ENCODE assay signal across 14 mouse cellular contexts in the genomic region with DNA sequence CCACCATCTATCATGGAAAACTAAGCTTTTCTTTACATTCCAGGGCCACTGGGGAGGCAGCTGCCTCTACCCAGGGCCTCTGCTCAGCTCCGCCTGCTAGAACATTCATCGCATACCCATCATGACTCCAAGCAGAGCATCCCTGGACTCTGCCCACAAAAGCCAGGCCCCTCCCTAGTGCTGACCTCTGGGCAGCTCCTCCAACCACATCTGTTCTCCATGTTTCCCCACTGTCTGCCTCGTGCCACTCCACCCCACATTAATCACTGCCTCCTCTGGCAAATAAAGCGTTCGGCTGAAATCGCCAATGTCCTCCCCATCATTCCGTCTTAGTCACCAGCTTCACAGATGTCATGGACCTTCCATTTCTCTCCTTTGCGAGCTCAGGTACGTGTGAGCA.
A peak's percentile ranks its signal among the peaks of the same experiment; 100 is the strongest.
DNase-seq lines count a peak whose midpoint lies in the region; ATAC-seq and TF ChIP-seq lines count a peak whose summit lies in the region.
"Had no signal": no experiment of that assay in that cellular context is flagged by ENCODE, and none has a peak within 500 bp of the region (broad histone marks: within the 10 kb centered on the region; RNA-seq: fewer than 3 reads in every experiment).

No protein-coding gene starts in this region.

- no peak overlapping the region for H3K4me3 ChIP-seq in intestine, embryonic 14.5 days (ENCODE audit: low read depth, low read length)
- H3K4me3 ChIP-seq in intestine, postnatal 0 days (ENCODE audit: low read depth, low read length), result no peak overlapping the region
- H3K4me3 ChIP-seq in C2C12 (ENCODE audit: insufficient read depth, poor library complexity, severe bottlenecking), result no peak overlapping the region
- no peak overlapping the region for H3K4me3 ChIP-seq in limb, embryonic 14.5 days (replicated peaks; ENCODE audit: low read length)
- no peak overlapping the region for H3K4me3 ChIP-seq in liver, embryonic 11.5 days (ENCODE audit: low read depth, low read length)
- H3K4me3 ChIP-seq: heart, embryonic 13.5 days; intestine, embryonic 15.5 days had no signal

- no peaks in the 10 kb centered on the region for H3K79me2 ChIP-seq in C2C12 (ENCODE audit: control insufficient read depth, insufficient read depth)

- no peak for TF ChIP-seq CTCF in intestine, postnatal 0 days (IDR thresholded peaks at IDR 0.05; ENCODE audit: low read depth)
- no peak for TF ChIP-seq CTCF in C2C12 (IDR thresholded peaks at IDR 0.05; ENCODE audit: control insufficient read depth, insufficient read depth, insufficient read length)

- no peak overlapping the region for H3ac ChIP-seq in C2C12 (ENCODE audit: control insufficient read depth, insufficient read length, low read depth)

- no peak overlapping the region for H3K9ac ChIP-seq in intestine, embryonic 14.5 days (ENCODE audit: low read length)
- no peak overlapping the region for H3K9ac ChIP-seq in intestine, postnatal 0 days (ENCODE audit: low read depth, low read length)
- H3K9ac ChIP-seq in limb, embryonic 14.5 days (ENCODE audit: low read depth, low read length, severe bottlenecking), result no peak overlapping the region
- H3K9ac ChIP-seq in liver, embryonic 11.5 days (ENCODE audit: low read depth, low read length), result no peak overlapping the region
- H3K9ac ChIP-seq: heart, embryonic 13.5 days; intestine, embryonic 15.5 days had no signal

- no peak for TF ChIP-seq POLR2A in limb, embryonic 14.5 days (IDR thresholded peaks at IDR 0.05; ENCODE audit: borderline replicate concordance, extremely low read depth, insufficient read depth, insufficient read length)

- H3K27ac ChIP-seq in intestine, embryonic 14.5 days (ENCODE audit: low read depth), result no peak overlapping the region
- H3K27ac ChIP-seq in intestine, postnatal 0 days (ENCODE audit: low read depth, low read length), result no peak overlapping the region
- no peak overlapping the region for H3K27ac ChIP-seq in limb, embryonic 14.5 days (replicated peaks; ENCODE audit: low read depth, low read length)
- H3K27ac ChIP-seq in liver, embryonic 11.5 days (ENCODE audit: low read depth, low read length), result no peak overlapping the region; the same call in 1 of the 2 replicates
- H3K27ac ChIP-seq: intestine, embryonic 15.5 days had no signal

- no peaks in the 10 kb centered on the region for H3K79me3 ChIP-seq in C2C12 (ENCODE audit: low read depth)

- H3K4me1 ChIP-seq in intestine, embryonic 14.5 days (replicated peaks; ENCODE audit: control insufficient read depth, insufficient read depth, low read length), result 0 out of 2 replicates have a peak, but pooled peaks cover 6% of the 10 kb centered on the region
- no peaks in the 10 kb centered on the region for H3K4me1 ChIP-seq in intestine, postnatal 0 days (replicated peaks; ENCODE audit: control insufficient read depth, insufficient read depth, low read length)
- peaks cover 20% of the 10 kb centered on the region for H3K4me1 ChIP-seq in limb, embryonic 14.5 days (ENCODE audit: control insufficient read depth, insufficient read depth, low read length)
- peaks cover 10% of the 10 kb centered on the region for H3K4me1 ChIP-seq in liver, embryonic 11.5 days (replicated peaks; ENCODE audit: control insufficient read depth, insufficient read depth, low read length)
- H3K4me1 ChIP-seq: intestine, embryonic 15.5 days had no signal

- no peak for DNase-seq in intestine, embryonic 14.5 days (ENCODE audit: low spot score)
- peak; percentile 74 for DNase-seq in 3134 (ENCODE audit: extremely low read depth, insufficient read length, low spot score)
- DNase-seq in limb, embryonic 14.5 days (ENCODE audit: low spot score), result no peak
- DNase-seq in liver, embryonic 11.5 days (ENCODE audit: low spot score), result no peak
- no peak for DNase-seq in layer of hippocampus, postnatal 14 days (ENCODE audit: low spot score in 2 of 2)
- DNase-seq: cerebellum, adult 11-12 months; layer of hippocampus, adult 9-11 months; left cerebral cortex, postnatal 4 days; lung, adult 2 months; thymus, adult 18-20 months had no signal

- WGBS in intestine, embryonic 14.5 days, result 50% methylated on average over 9 of the region's 9 CpGs
- WGBS in intestine, postnatal 0 days, result 55% methylated on average over 9 of the region's 9 CpGs
- WGBS in limb, embryonic 14.5 days, result 51% methylated on average over 9 of the region's 9 CpGs
- WGBS in liver, embryonic 11.5 days, result 66% methylated on average over 9 of the region's 9 CpGs

- no peaks in the 10 kb centered on the region for H3K9me3 ChIP-seq in intestine, embryonic 14.5 days (ENCODE audit: control insufficient read depth, low read length)
- H3K9me3 ChIP-seq in intestine, postnatal 0 days (ENCODE audit: control insufficient read depth), result no peaks in the 10 kb centered on the region
- H3K9me3 ChIP-seq in limb, embryonic 14.5 days (ENCODE audit: control insufficient read depth, low read length), result no peaks in the 10 kb centered on the region
- no peaks in the 10 kb centered on the region for H3K9me3 ChIP-seq in liver, embryonic 11.5 days (ENCODE audit: control insufficient read depth, low read length)
- H3K9me3 ChIP-seq: heart, embryonic 13.5 days; intestine, embryonic 15.5 days had no signal

- H3K4me2 ChIP-seq in intestine, embryonic 14.5 days (ENCODE audit: low read length), result no peak overlapping the region
- H3K4me2 ChIP-seq in intestine, postnatal 0 days (replicated peaks; ENCODE audit: low read depth), result no peak overlapping the region
- H3K4me2 ChIP-seq in limb, embryonic 14.5 days (replicated peaks; ENCODE audit: low read depth, low read length, severe bottlenecking), result no peak overlapping the region
- H3K4me2 ChIP-seq in liver, embryonic 11.5 days, result no peak overlapping the region
- H3K4me2 ChIP-seq: heart, embryonic 13.5 days; intestine, embryonic 15.5 days had no signal

- H3K36me3 ChIP-seq in intestine, embryonic 14.5 days (ENCODE audit: control insufficient read depth, insufficient read depth, low read length), result no peaks in the 10 kb centered on the region
- H3K36me3 ChIP-seq in intestine, postnatal 0 days (ENCODE audit: control insufficient read depth, insufficient read depth), result no peaks in the 10 kb centered on the region
- no peaks in the 10 kb centered on the region for H3K36me3 ChIP-seq in C2C12 (ENCODE audit: control insufficient read depth, insufficient read depth)
- no peaks in the 10 kb centered on the region for H3K36me3 ChIP-seq in limb, embryonic 14.5 days (ENCODE audit: control insufficient read depth, insufficient read depth, low read length)
- H3K36me3 ChIP-seq in liver, embryonic 11.5 days (ENCODE audit: control insufficient read depth, insufficient read depth, low read length), result no peaks in the 10 kb centered on the region
- H3K36me3 ChIP-seq: heart, embryonic 13.5 days; intestine, embryonic 15.5 days had no signal

- no peaks in the 10 kb centered on the region for H3K27me3 ChIP-seq in intestine, embryonic 14.5 days (replicated peaks; ENCODE audit: control insufficient read depth, insufficient read depth, low read length)
- no peaks in the 10 kb centered on the region for H3K27me3 ChIP-seq in intestine, postnatal 0 days (replicated peaks; ENCODE audit: control insufficient read depth, insufficient read depth, low read length)
- no peaks in the 10 kb centered on the region for H3K27me3 ChIP-seq in C2C12 (ENCODE audit: control insufficient read depth, insufficient read depth, insufficient read length)
- no peaks in the 10 kb centered on the region for H3K27me3 ChIP-seq in limb, embryonic 14.5 days (ENCODE audit: control insufficient read depth, insufficient read depth, low read length)
- no peaks in the 10 kb centered on the region for H3K27me3 ChIP-seq in liver, embryonic 11.5 days (replicated peaks; ENCODE audit: control insufficient read depth, insufficient read depth, low read length)
- H3K27me3 ChIP-seq: heart, embryonic 13.5 days; intestine, embryonic 15.5 days had no signal

- ATAC-seq in intestine, embryonic 14.5 days (replicated peaks; ENCODE audit: low FRiP score, low TSS enrichment, low read depth), result 0 out of 2 replicates have a peak, but pooled peaks have one; percentile 27
- no peak for ATAC-seq in intestine, postnatal 0 days
- peak; percentile 53; the same call in 1 of the 2 replicates for ATAC-seq in limb, embryonic 14.5 days (ENCODE audit: low FRiP score, low read depth)
- no peak for ATAC-seq in liver, embryonic 11.5 days (replicated peaks; ENCODE audit: low FRiP score)
- ATAC-seq: intestine, embryonic 15.5 days had no signal

TF ChIP-seq in C2C12, 6 proteins besides CTCF, POLR2A, EP300 and RAD21:
- TF ChIP-seq MYOG (IDR thresholded peaks at IDR 0.05; ENCODE audit: control insufficient read depth, extremely low read depth, insufficient read length) (no peak), MYOD1 (IDR thresholded peaks at IDR 0.05; ENCODE audit: control insufficient read depth, insufficient read length, low read depth) (peak; percentile 48), MAX (IDR thresholded peaks at IDR 0.05) (peak; percentile 94)

Comparison
In these comparisons a context has a peak if more than half of its experiments do, and no peak if none do; other contexts are left out.
1. ATAC-seq: peak in intestine, embryonic 14.5 days (single experiment) and limb, embryonic 14.5 days (single experiment); none in intestine, postnatal 0 days (single experiment) and liver, embryonic 11.5 days (single experiment).